Mouse (Mus musculus): ENCODE measurements around the gene Ccdc47. TPM values are rescaled to one million over a fixed set of nuclear protein-coding genes. Genes with fewer than 3 reads are reported as not detected.
"Not testable (repeated sequence)": the region's sequence is repeated elsewhere in the genome, so short reads cannot be mapped to it uniquely, and the experiment has no call there.

Ccdc47 gene
- total RNA-seq (2022) = 10 to 100 TPM; 59.2 to 76.2 (median 65.5) TPM

- DNase-seq (ENCODE audit: low spot score in 2 of 2) = peak; percentile 90 to 95
These were observed at the start of gene Ccdc47 for GRCm38 (mm10) chr11:106215927-106216729. Gene Ccdc47, minus strand, starts transcription at chr11:106216344.

GRCm38 (mm10) chr11:106265570-106265969, 49.4 kb upstream of the Ccdc47 start:
- no peak for DNase-seq (ENCODE audit: low spot score in 2 of 2)

- DNase-seq (ENCODE audit: low spot score in 2 of 2) = no peak
These were observed 48.8 kb upstream of the Ccdc47 start for GRCm38 (mm10) chr11:106264988-106265387.

- DNase-seq (ENCODE audit: low spot score in 2 of 2) = no peak
These were observed 47.8 kb upstream of the Ccdc47 start for GRCm38 (mm10) chr11:106263963-106264362.

GRCm38 (mm10) chr11:106260826-106261450, 44.8 kb upstream of the Ccdc47 start:
- no peak for DNase-seq (ENCODE audit: low spot score in 2 of 2)

GRCm38 (mm10) chr11:106256775-106257174, 40.6 kb upstream of the Ccdc47 start:
- DNase-seq (ENCODE audit: low spot score in 2 of 2) = no peak

- DNase-seq (ENCODE audit: low spot score in 2 of 2) = peak; percentile 96 to 97
These were observed 39.7 kb upstream of the Ccdc47 start, which contains the start of the genes Ftsj3 and Psmc5 for GRCm38 (mm10) chr11:106255685-106256451. Gene Ftsj3, minus strand, starts transcription at chr11:106256079. Gene Psmc5, plus strand, starts transcription at chr11:106256154.

- DNase-seq (ENCODE audit: low spot score in 2 of 2) = no peak
These were observed 39.0 kb upstream of the Ccdc47 start for GRCm38 (mm10) chr11:106255174-106255573.

- no peak for DNase-seq (ENCODE audit: low spot score in 2 of 2)
These were observed 38.6 kb upstream of the Ccdc47 start for GRCm38 (mm10) chr11:106254767-106255166.

GRCm38 (mm10) chr11:106249326-106249725, 33.2 kb upstream of the Ccdc47 start:
- no peak for DNase-seq (ENCODE audit: low spot score in 2 of 2)

GRCm38 (mm10) chr11:106246834-106247233, 30.7 kb upstream of the Ccdc47 start:
- no peak for DNase-seq (ENCODE audit: low spot score in 2 of 2)

GRCm38 (mm10) chr11:106233978-106234377, 17.8 kb upstream of the Ccdc47 start:
- DNase-seq (ENCODE audit: low spot score in 2 of 2) = not testable (repeated sequence)

- no peak for DNase-seq (ENCODE audit: low spot score in 2 of 2)
These were observed 4.5 kb upstream of the Ccdc47 start for GRCm38 (mm10) chr11:106220603-106221002.

- DNase-seq (ENCODE audit: low spot score in 2 of 2) = peak; percentile 85 to 88
These were observed 766 bp upstream of the Ccdc47 start, which contains the start of gene Ddx42 for GRCm38 (mm10) chr11:106216730-106217490. Gene Ddx42, plus strand, starts transcription at chr11:106216926.

- DNase-seq (ENCODE audit: low spot score in 2 of 2) = no peak
These were observed 689 bp downstream of the Ccdc47 start for GRCm38 (mm10) chr11:106215450-106215859.

GRCm38 (mm10) chr11:106214856-106215255, 1.3 kb downstream of the Ccdc47 start:
- no peak for DNase-seq (ENCODE audit: low spot score in 2 of 2)

GRCm38 (mm10) chr11:106212771-106213170, 3.4 kb downstream of the Ccdc47 start:
- no peak for DNase-seq (ENCODE audit: low spot score in 2 of 2)

- DNase-seq (ENCODE audit: low spot score in 2 of 2) = no peak
These were observed 14.1 kb downstream of the Ccdc47 start, which contains the start of gene Strada for GRCm38 (mm10) chr11:106202123-106202465. Gene Strada, minus strand, starts transcription at chr11:106202168.

- no peak for DNase-seq (ENCODE audit: low spot score in 2 of 2)
These were observed 14.6 kb downstream of the Ccdc47 start for GRCm38 (mm10) chr11:106201337-106202122.

- DNase-seq (ENCODE audit: low spot score in 2 of 2) = no peak
These were observed 15.4 kb downstream of the Ccdc47 start for GRCm38 (mm10) chr11:106200756-106201155.
